Mouse (Mus musculus): Measurements from ENCODE around the gene Gch1.

- TF ChIP-seq CTCF (IDR thresholded peaks at IDR 0.05; ENCODE audit: control insufficient read depth, insufficient read depth, low read length) (no peak), POLR2A (IDR thresholded peaks at IDR 0.05; ENCODE audit: borderline replicate concordance, control insufficient read depth, low read depth, low read length) (no peak)
These were observed 31.2 kb upstream of the Gch1 start for GRCm38 (mm10) chr14:47220231-47221025.
